Mouse (Mus musculus): ENCODE data around the gene Limk1. TPM values are rescaled to one million over a fixed set of nuclear protein-coding genes. Genes with fewer than 3 reads are reported as not detected.

Gene Limk1
- total RNA-seq, 2 experiments from 2014 or later: 2.0 to 2.2 TPM

Other genes starting within 250 kb of the Limk1 start
- gene Gtf2ird1, start 231.9 kb downstream of the Limk1 start, total RNA-seq (2021): 1 to 10 TPM; 8.2 to 9.2 TPM
- gene Clip2, start 136.2 kb downstream of the Limk1 start, total RNA-seq (2021): 1 to 10 TPM; 2.7 to 2.9 TPM
- not detected for gene Syna, start 128.4 kb downstream of the Limk1 start, total RNA-seq (2021)
- 10 to 100 TPM; 17.0 to 18.0 TPM for gene Rfc2, start 107.2 kb downstream of the Limk1 start, total RNA-seq (2021)
- gene Lat2, start 73.6 kb downstream of the Limk1 start, total RNA-seq (2021): 1 to 10 TPM; 1.4 TPM
- 10 to 100 TPM; 90.2 to 93.5 TPM for gene Eif4h, start 49.1 kb downstream of the Limk1 start, total RNA-seq (2021)
- gene Eln, start 58.7 kb upstream of the Limk1 start, total RNA-seq (2021): 10 to 100 TPM; 24.0 to 41.8 TPM
- gene Tmem270, start 218.1 kb upstream of the Limk1 start, total RNA-seq (2021): not detected
- gene Cldn13, start 226.9 kb upstream of the Limk1 start, total RNA-seq (2021): not detected
- 1 to 10 TPM; 5.1 to 6.4 TPM for gene Mettl27, start 243.8 kb upstream of the Limk1 start, total RNA-seq (2021)